Mouse (Mus musculus) forebrain, postnatal 0 days (tissue): ENCODE results near the gene Lrp1. TPM values are rescaled to one million over a fixed set of nuclear protein-coding genes. Genes with fewer than 3 reads are reported as not detected.

Experiments used
- ATAC-seq: fragments of 200-750 bp; cut with Nextera tagmentation; 2 replicates; pipeline ENCODE4 v1.8.0; 2017; ENCODE audit warnings: mild to moderate bottlenecking, moderate library complexity
- DNase-seq: peaks from one replicate; pipeline ENCODE4 v3.0.0-alpha.2; 2015
- H3K27ac ChIP-seq: fragments of 300-500 bp; sonication (generic); 2 replicates; pipeline ENCODE4 v1.5.1; 2014; ENCODE audit warnings: low read depth, mild to moderate bottlenecking, antibody characterized with exemption, low read length, moderate library complexity, mixed read lengths
- H3K27me3 ChIP-seq: fragments of 300-500 bp; sonication (generic); 2 replicates; pipeline ENCODE4 v1.6.1; 2014; ENCODE audit warnings: mild to moderate bottlenecking, low read length, mixed read lengths; ENCODE audit not compliant: insufficient read depth
- H3K36me3 ChIP-seq: fragments of 300-500 bp; sonication (generic); 2 replicates; pipeline ENCODE4 v1.6.1; 2014; ENCODE audit warnings: mild to moderate bottlenecking, moderate library complexity; ENCODE audit not compliant: insufficient read depth
- H3K4me1 ChIP-seq: fragments of 300-500 bp; sonication (generic); 2 replicates; pipeline ENCODE4 v1.6.1; 2014; ENCODE audit warnings: antibody characterized with exemption; ENCODE audit not compliant: insufficient read depth
- H3K4me2 ChIP-seq: fragments of 300-500 bp; sonication (generic); 2 replicates; pipeline ENCODE4 v1.6.1; 2014; ENCODE audit warnings: low read depth, mild to moderate bottlenecking, moderate library complexity
- H3K4me3 ChIP-seq: fragments of 300-500 bp; sonication (generic); 2 replicates; pipeline ENCODE4 v1.5.1; 2014; ENCODE audit warnings: low read depth, low read length, mixed read lengths
- H3K9ac ChIP-seq: fragments of 300-500 bp; sonication (generic); 2 replicates; pipeline ENCODE4 v1.6.1; 2014; ENCODE audit warnings: mild to moderate bottlenecking
- H3K9me3 ChIP-seq: fragments of 300-500 bp; sonication (generic); 2 replicates; pipeline ENCODE4 v1.6.1; 2016; ENCODE audit warnings: low read length
- CTCF ChIP-seq: sonication (generic); IDR thresholded peaks from 2 replicates; pipeline ENCODE4 v1.5.1; 2016; ENCODE audit warnings: antibody characterized with exemption, control low read depth, low read depth
- WGBS: fragments of 180-500 bp; shearing (Covaris S2); extraction: QIAGEN DNeasy Blood & Tissue Kit; methylation state at CpG from one replicate; pipeline ENCODE4 v1.1.7; 2014; 5-methylcytosine and 5-hydroxymethylcytosine counted together
- polyA plus RNA-seq: library from polyadenylated mRNA; unstranded; fragments of >200 nt; fragmentation: Nextera tagmentation; extraction: Ambion mirVana; gene quantifications from 2 replicates; pipeline ENCODE4 v1.2.1, GENCODE M21; 2015
- total RNA-seq: library from RNA; depleted of rRNA; stranded (reverse); fragments of >200 nt; gene quantifications from 2 replicates; pipeline ENCODE4 v1.2.3, GENCODE M21; 2014

Lrp1 gene
- total and polyA plus RNA-seq, 2 experiments from 2014 or later: 70.4 to 228 TPM

DNA sequence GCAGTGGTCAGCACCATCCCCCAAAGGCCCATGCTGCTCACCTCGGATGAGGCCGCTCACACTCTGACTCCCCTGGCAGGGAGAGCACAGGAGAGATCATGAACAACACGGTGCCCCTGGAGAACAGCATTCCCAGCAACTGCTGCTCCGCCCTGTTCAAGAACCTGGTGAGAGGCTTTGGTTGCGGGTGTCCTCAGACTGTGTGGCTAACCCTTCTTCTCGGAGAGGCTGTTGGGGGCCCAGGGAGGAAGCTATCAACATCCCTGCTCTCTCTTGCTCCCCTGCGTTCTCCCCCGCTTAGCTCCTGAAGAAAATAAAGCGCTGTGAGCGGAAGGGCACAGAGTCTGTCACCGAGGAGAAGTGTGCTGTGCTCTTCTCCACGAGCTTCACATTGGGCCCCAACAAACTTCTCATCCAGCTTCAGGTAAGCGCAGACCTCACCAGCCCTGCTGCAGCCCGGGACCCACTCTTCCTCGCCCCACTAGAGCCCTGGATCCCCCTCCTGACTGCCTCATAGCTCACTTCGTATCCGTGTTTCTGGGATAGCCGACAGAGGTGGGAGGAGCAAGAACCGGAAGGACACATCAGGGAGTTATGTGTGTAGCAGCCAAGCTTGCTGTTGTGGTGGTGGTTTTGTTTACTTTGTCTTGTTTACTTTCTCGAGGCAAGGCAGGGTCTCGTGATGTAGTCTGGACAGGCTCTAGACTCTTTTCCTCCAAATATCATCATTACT, 32.1 kb upstream of the Lrp1 start:
- Histone ChIP-seq H3K9me3 (no peaks in the 10 kb centered on the region), H3K36me3 (no peaks in the 10 kb centered on the region), H3K9ac (no peak overlapping the region), H3K27ac (no peak overlapping the region), H3K4me1 (no peaks in the 10 kb centered on the region), H3K27me3 (no peaks in the 10 kb centered on the region), H3K4me2 (no peak overlapping the region), H3K4me3 (no peak overlapping the region)
- no peak for TF ChIP-seq CTCF
- 50% methylated on average over 21 of the region's 21 CpGs for WGBS
- ATAC-seq: no peak
- no peak for DNase-seq

DNA sequence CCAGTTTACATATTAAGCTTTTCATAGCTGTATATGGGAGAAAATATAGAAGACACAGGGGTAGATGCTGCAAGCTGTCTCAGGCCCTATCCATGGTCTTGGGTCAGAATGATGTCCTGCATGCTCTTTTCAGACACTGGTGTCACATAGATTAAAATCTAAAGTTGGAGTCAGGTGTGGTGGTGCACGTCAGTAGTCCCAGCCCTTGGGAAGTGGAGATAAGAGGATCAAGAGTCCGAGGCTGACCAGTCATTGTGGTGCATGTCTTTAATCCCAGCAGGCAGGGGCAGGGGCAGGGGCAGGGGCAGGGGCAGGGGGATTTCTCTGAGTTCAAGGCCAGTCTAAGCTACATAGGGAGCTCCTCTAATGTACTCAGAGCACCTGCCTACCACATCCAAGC, 24.8 kb upstream of the Lrp1 start:
- H3K4me2 ChIP-seq: no peak overlapping the region
- 48% methylated on average over 2 of the region's 2 CpGs for WGBS
- ATAC-seq (no peak), DNase-seq (no peak)
- H3K27me3 ChIP-seq: peaks cover under 1% of the 10 kb centered on the region; the same call in 1 of the 2 replicates
- TF ChIP-seq CTCF: no peak
- H3K36me3 ChIP-seq: no peaks in the 10 kb centered on the region
- no peaks in the 10 kb centered on the region for H3K4me1 ChIP-seq
- no peak overlapping the region for H3K27ac ChIP-seq
- no peak overlapping the region for H3K4me3 ChIP-seq
- H3K9ac ChIP-seq: no peak overlapping the region
- H3K9me3 ChIP-seq: no peaks in the 10 kb centered on the region

DNA sequence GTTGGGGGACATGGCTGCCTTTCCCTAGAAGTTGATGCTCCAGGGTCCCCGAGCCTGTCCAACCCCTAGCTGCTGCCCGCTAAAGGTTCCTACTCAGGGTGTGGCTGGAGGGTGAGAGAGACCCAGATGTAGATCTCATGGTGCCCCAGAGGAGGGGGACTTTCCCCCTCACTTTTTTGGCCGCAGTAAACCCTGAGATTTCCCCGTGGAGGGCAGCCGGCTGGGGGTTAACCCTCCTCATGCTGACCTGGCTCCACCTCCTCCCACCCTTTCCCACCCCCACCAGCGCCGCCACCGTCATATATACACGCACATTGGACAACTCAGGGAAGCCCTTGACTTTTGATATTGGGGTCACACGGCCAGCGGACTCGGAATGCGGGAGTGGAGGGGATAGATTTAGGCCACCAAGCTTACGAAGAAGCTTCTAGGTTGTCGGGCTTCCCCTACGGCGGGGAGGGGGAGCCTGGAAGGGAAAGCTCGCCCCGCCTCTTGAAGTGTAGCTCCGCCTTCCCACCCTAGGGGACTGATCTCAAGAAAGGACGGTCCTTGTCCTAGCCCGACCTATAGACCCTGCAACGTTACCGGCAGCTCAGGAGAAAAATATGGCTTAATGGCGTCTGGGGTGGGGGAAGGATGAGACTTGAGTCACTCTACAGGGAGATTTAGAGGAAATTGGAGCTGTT, 22.7 kb upstream of the Lrp1 start:
- 5% methylated on average over 25 of the region's 25 CpGs for WGBS
- ATAC-seq (0 out of 2 replicates have a peak, but pooled peaks have one; percentile 17), DNase-seq (no peak)
- Histone ChIP-seq H3K4me1 (no peaks in the 10 kb centered on the region), H3K4me3 (peak overlapping the region; percentile 33), H3K9ac (peak overlapping the region; percentile 39; the same call in 1 of the 2 replicates), H3K4me2 (peak overlapping the region; percentile 52), H3K9me3 (no peaks in the 10 kb centered on the region), H3K36me3 (no peaks in the 10 kb centered on the region), H3K27ac (no peak overlapping the region), H3K27me3 (peaks cover 2% of the 10 kb centered on the region; the same call in 1 of the 2 replicates)
- TF ChIP-seq CTCF: no peak

DNA sequence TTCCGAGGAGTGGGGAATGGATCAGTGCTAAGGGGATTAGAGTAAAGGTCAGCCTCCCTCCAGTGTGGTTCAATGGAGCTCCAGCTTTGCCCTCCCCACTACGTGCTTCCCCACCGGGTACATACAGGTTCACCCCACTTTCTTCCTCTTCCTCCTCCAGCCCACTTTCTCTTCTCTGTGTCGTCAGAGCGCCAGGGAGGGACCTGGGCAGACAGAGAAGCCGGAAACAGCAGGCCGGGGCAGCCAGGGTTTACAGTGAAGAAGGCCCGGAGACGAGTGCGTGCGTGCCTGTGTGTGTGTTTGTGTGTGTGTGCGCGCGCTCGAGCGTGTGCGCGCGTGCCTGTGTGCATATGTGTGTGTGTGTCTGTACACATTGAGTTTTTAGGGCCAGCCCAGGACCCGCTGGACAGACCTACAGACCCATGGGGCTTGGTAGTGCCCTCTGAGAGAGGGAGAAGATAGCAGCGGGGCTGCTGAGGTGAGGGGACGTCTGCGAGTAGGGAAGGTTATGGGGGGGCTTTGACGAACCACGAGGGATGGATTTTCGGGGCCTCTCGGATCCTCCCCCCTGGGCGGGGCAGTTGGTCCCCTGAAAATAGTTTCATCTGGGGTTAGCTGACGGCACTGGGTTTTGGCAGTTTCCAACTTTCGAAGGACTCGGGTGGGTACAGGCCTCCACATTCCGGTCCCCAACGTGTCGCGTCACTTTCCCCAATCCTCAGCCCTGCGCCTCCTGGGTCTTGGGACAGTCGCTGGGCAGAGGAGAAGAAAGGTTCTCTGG, 22.0 kb upstream of the Lrp1 start, which contains the start of gene Stat6:
TSS of gene Stat6 (plus strand) at position 215 of the 781 bp plus-strand sequence.
- no peaks in the 10 kb centered on the region for H3K4me1 ChIP-seq
- H3K9ac ChIP-seq: peak within 1 kb of the TSS; percentile 39
- no peaks in the 10 kb centered on the region for H3K36me3 ChIP-seq
- ATAC-seq: peak; percentile 41; the same call in 1 of the 2 replicates
- no peaks in the 10 kb centered on the region for H3K9me3 ChIP-seq
- peaks cover 2% of the 10 kb centered on the region; the same call in 1 of the 2 replicates for H3K27me3 ChIP-seq
- no peak for TF ChIP-seq CTCF
- H3K4me3 ChIP-seq: peak within 1 kb of the TSS; percentile 33
- 11% methylated on average over 37 of the region's 37 CpGs for WGBS
- peak within 1 kb of the TSS; percentile 52 for H3K4me2 ChIP-seq
- peak within 1 kb of the TSS; percentile 29; the same call in 1 of the 2 replicates for H3K27ac ChIP-seq
- DNase-seq: peak; percentile 29

DNA sequence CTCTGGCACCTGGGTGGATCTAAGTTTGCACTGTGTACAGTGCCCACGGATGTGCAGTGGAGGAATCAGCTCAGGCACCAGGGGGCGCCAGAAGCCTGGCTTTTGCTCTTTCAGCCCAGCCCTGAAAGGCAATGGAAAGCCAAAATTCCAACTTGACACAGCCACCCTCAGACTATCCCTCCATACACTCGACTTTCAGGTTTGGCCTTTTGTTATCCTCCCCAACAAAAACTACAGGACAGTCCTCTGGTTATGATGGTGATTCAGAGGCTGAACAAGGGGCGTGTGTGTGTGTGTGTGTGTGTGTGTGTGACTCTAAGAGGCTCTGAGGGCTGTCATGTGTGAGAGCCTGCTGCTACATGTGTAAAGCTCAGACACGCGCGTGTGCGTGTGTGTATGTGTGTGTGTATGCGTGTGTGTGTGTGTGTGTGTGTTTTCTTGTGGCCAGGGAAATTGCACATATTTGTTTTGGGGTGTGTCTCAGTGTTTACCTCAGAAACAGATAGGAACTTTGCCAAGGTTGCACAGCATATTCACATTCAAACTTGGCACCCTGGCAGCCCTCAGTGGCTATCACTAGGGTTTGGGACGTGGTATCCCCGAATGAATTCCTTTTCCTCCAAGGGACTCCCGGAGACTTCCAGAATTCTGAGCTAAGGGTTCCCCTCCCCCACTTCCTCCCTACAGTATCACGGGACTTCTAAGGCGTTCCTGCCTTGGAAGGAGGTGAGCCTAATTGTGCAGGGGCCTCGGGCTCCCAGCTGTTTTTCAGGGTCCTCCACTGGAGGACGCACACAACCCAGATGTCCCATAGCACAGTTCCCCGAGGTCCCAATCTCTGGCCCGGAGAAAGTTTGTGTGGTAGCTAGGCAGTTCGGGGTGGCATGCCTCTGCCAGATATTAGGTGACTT, 21.2 kb upstream of the Lrp1 start:
- Histone ChIP-seq H3K27me3 (peaks cover 2% of the 10 kb centered on the region; the same call in 1 of the 2 replicates), H3K4me1 (no peaks in the 10 kb centered on the region), H3K9me3 (no peaks in the 10 kb centered on the region), H3K4me2 (peak overlapping the region; percentile 52), H3K4me3 (peak overlapping the region; percentile 33), H3K36me3 (no peaks in the 10 kb centered on the region), H3K27ac (no peak overlapping the region), H3K9ac (peak overlapping the region; percentile 39; the same call in 1 of the 2 replicates)
- ATAC-seq (peak; percentile 87), DNase-seq (peak; percentile 85)
- TF ChIP-seq CTCF: peak; percentile 88
- WGBS: 7% methylated on average over 19 of the region's 19 CpGs

DNA sequence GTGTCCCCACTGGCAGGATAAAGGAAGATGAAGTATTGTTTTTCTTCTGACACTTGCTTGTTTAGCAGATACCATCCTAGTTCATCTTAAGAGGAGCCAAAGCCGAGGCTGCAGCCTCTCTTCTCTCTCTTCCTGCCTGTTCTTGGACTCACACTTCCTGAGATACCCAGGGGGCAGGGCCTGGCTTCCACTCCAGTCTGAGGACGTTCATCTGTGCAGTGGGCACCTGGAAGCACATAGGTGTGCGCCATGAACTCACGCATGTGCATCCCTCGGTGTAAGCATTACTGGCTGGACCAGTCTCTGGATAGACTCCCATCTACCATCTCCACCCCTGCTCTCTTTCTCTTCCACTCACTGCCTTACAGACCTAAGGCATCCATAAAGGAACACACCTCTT, 19.5 kb upstream of the Lrp1 start:
- Histone ChIP-seq H3K4me1 (no peaks in the 10 kb centered on the region), H3K36me3 (no peaks in the 10 kb centered on the region), H3K9ac (no peak overlapping the region), H3K27me3 (peaks cover 2% of the 10 kb centered on the region; the same call in 1 of the 2 replicates), H3K4me2 (no peak overlapping the region), H3K27ac (no peak overlapping the region), H3K4me3 (no peak overlapping the region), H3K9me3 (no peaks in the 10 kb centered on the region)
- TF ChIP-seq CTCF: no peak
- 78% methylated on average over 5 of the region's 5 CpGs for WGBS
- ATAC-seq (no peak), DNase-seq (no peak)
